Comparison of ENCODE assay signal across 8 mouse cellular contexts in genomic region chr2:127791919-127792603, GRCm38 (mm10). TPM values are rescaled to one million over a fixed set of nuclear protein-coding genes. Genes with fewer than 3 reads are reported as not detected.
DNase-seq lines count a peak whose midpoint lies in the region; ATAC-seq and TF ChIP-seq lines count a peak whose summit lies in the region.

Gene Mtln (minus strand): TSS chr2:127792488.

- H3K27me3 ChIP-seq in megakaryocyte, embryonic 14.5 days (replicated peaks), result no peaks in the 10 kb centered on the region

- H3K27ac ChIP-seq in cortical plate, adult 2 months (ENCODE audit: insufficient read depth, low read length), result no peak within 1 kb of the TSS

- H3K4me3 ChIP-seq in cortical plate, adult 2 months (ENCODE audit: insufficient read depth, low read length), result peak within 1 kb of the TSS; percentile 61
- peak within 1 kb of the TSS; percentile 95 for H3K4me3 ChIP-seq in megakaryocyte, embryonic 14.5 days (replicated peaks)

- H3K4me1 ChIP-seq in cortical plate, adult 2 months (ENCODE audit: control insufficient read depth, insufficient read depth, low read length), result no peaks in the 10 kb centered on the region; the same call in 1 of the 2 replicates
- peaks cover 32% of the 10 kb centered on the region for H3K4me1 ChIP-seq in megakaryocyte, embryonic 14.5 days

- H3K9me3 ChIP-seq in megakaryocyte, embryonic 14.5 days, result no peaks in the 10 kb centered on the region

- H3K36me3 ChIP-seq in megakaryocyte, embryonic 14.5 days (replicated peaks; ENCODE audit: low read length), result no peaks in the 10 kb centered on the region

- ATAC-seq in activated CD4-positive, CD25-positive, alpha-beta regulatory T cell, adult 4 months, result peak; percentile 85

- TF ChIP-seq POLR2A in cortical plate, adult 2 months (IDR thresholded peaks at IDR 0.05; ENCODE audit: extremely low read depth, insufficient read depth, low read length), result peak; percentile 95

- no peak for TF ChIP-seq CTCF in cortical plate, adult 2 months (IDR thresholded peaks at IDR 0.05; ENCODE audit: extremely low read depth, insufficient read depth, low read length)

- DNase-seq in gastrocnemius, adult 8-10 months (ENCODE audit: low spot score in 2 of 2), result peak; percentile 72 to 78
- DNase-seq in hindlimb bud, embryonic 11.5 days (ENCODE audit: extremely low spot score, low read depth, low spot score), result peak; percentile 64
- peak; percentile 82 to 84 for DNase-seq in left cerebral cortex, adult 8-10 months (ENCODE audit: low spot score in 2 of 2)
- DNase-seq in right cerebral cortex, postnatal 10 days (ENCODE audit: low spot score in 2 of 2), result peak; percentile 93 to 94
- peak; percentile 83 for DNase-seq in urinary bladder, postnatal 25 days (ENCODE audit: low spot score)

RNA-seq across cellular contexts. Expression of gene Mtln, which starts in this region (rescaled TPM):
- 10 to 100 TPM; 28.6 to 33.2 TPM for polyA plus RNA-seq in activated CD4-positive, CD25-positive, alpha-beta regulatory T cell, adult 4 months (2017; shearing (Covaris generic))
- polyA plus RNA-seq in cortical plate, adult 2 months (2012; rRNA removed), result 95.4 and 108 TPM in 2 replicates
- total RNA-seq in gastrocnemius, adult 8-10 months (2022), result 100 to 1,000 TPM; 133 to 144 (median 141) TPM
- total RNA-seq in left cerebral cortex, adult 8-10 months (2022), result 10 to 100 TPM; 38.4 to 47.6 (median 44.3) TPM
- polyA plus RNA-seq in megakaryocyte, embryonic 14.5 days (2012; ENCODE audit: insufficient read depth, low replicate concordance), result 97.8 and 136 TPM in 2 replicates
